Mouse (Mus musculus) liver (tissue): ENCODE data around the gene Ppm1h.

ENCODE experiments used
- DNase-seq: peaks from one replicate; pipeline ENCODE4 v3.0.0-alpha.2; 2020; ENCODE audit warnings: mixed read lengths

Ppm1h gene

GRCm38 (mm10) chr10:122746211-122746610 lies 67.6 kb downstream of the Ppm1h start:
- DNase-seq: no peak

- DNase-seq: no peak
Measured at GRCm38 (mm10) chr10:122747151-122747925, 68.8 kb downstream of the Ppm1h start.

- DNase-seq: no peak
Measured at GRCm38 (mm10) chr10:122748361-122748951, 69.9 kb downstream of the Ppm1h start.

- DNase-seq: no peak
Measured at GRCm38 (mm10) chr10:122749071-122749470, 70.5 kb downstream of the Ppm1h start.

GRCm38 (mm10) chr10:122749876-122750275 lies 71.3 kb downstream of the Ppm1h start:
- DNase-seq: no peak

GRCm38 (mm10) chr10:122752950-122753923 lies 74.7 kb downstream of the Ppm1h start:
- no peak for DNase-seq

GRCm38 (mm10) chr10:122753924-122754307 lies 75.4 kb downstream of the Ppm1h start:
- no peak for DNase-seq

GRCm38 (mm10) chr10:122754967-122755366 lies 76.4 kb downstream of the Ppm1h start:
- no peak for DNase-seq

GRCm38 (mm10) chr10:122756879-122757530 lies 78.4 kb downstream of the Ppm1h start:
- DNase-seq: no peak

- DNase-seq: no peak
Measured at GRCm38 (mm10) chr10:122757727-122758126, 79.2 kb downstream of the Ppm1h start.

GRCm38 (mm10) chr10:122758346-122758745 lies 79.8 kb downstream of the Ppm1h start:
- DNase-seq: no peak

GRCm38 (mm10) chr10:122759729-122760128 lies 81.2 kb downstream of the Ppm1h start:
- DNase-seq: no peak

GRCm38 (mm10) chr10:122760469-122761307 lies 82.1 kb downstream of the Ppm1h start:
- DNase-seq: no peak

- no peak for DNase-seq
Measured at GRCm38 (mm10) chr10:122762772-122763511, 84.4 kb downstream of the Ppm1h start.

GRCm38 (mm10) chr10:122763596-122763995 lies 85.0 kb downstream of the Ppm1h start:
- no peak for DNase-seq

- no peak for DNase-seq
Measured at GRCm38 (mm10) chr10:122764653-122765052, 86.1 kb downstream of the Ppm1h start.

- DNase-seq: no peak
Measured at GRCm38 (mm10) chr10:122765521-122765920, 87.0 kb downstream of the Ppm1h start.

GRCm38 (mm10) chr10:122765992-122766391 lies 87.4 kb downstream of the Ppm1h start:
- no peak for DNase-seq

- no peak for DNase-seq
Measured at GRCm38 (mm10) chr10:122768204-122768892, 89.8 kb downstream of the Ppm1h start.

- no peak for DNase-seq
Measured at GRCm38 (mm10) chr10:122768893-122769341, 90.4 kb downstream of the Ppm1h start.
